Mouse (Mus musculus) spleen, adult 18-20 months (tissue): Measurements from ENCODE around the gene Vinac1.

Experiments used
- DNase-seq, 2 experiments: peaks; one replicate each; pipeline ENCODE4 v3.0.0; 2022; ENCODE audit warnings: mixed read lengths in 2 of 2

Vinac1 gene

GRCm38 (mm10) chr2:129047811-129048210, at the start of gene Vinac1:
Gene Vinac1, minus strand, starts transcription at chr2:129048172.
- no peak for DNase-seq

- peak; percentile 38 to 54 for DNase-seq
Observed at GRCm38 (mm10) chr2:129093926-129094724, 46.2 kb upstream of the Vinac1 start.

DNA sequence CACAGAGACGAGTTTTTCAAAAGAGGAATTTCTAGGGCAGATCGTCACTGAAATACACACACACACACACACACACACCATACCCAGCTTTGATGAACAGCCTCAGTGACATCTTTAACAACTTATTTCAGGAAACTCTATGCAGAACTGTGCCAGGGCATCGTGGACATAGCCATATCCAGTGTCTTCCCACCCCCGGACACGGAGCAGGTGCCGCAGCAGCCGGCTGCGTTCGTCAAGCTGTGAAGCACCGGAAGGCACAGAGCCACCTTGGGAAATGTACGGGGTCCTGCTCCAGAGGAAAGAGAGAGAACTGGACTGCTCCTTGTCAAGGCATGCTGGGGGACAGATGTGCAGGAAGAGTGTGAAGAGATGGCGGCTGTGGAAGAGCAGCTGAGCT, 44.8 kb upstream of the Vinac1 start:
- no peak for DNase-seq

GRCm38 (mm10) chr2:129090370-129090769, 42.4 kb upstream of the Vinac1 start:
- no peak for DNase-seq

DNA sequence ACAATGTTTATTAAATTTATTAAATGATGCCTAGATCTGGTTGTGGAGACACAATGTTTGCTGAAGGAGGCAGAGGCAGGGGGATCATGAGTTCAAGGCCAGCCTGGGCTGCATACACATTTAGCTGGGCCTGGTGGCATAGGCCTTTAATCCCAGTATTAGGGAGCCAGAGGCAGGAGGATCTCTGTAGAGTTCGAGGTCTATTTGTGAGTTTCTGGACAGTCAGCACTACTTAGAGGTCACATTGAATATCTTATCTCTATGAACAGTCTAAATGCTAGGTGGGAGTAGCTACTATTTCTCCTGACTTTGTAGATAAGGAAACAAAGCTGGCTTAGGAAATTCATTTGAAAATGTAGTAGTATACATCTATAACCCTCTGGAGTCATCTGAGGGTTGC, 39.5 kb upstream of the Vinac1 start:
- no peak for DNase-seq

DNA sequence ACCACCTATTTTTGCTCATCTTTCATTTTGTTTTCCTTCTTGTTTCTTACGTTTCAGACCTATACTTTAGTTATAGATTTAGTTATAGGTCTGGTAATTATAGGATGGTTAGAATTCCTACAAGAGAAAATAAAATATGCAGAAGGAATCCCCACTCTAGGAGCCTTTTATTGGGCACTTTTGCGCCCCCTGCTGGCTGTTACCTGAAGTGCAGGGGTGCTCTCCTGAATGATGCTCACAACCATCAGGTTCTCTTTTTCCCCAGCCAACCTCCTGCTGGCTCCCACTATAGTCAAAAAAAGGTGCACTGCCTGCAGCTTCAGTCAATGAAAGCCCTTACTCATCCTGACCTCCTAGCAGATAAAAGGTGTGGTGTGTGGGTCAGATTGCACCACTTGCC, 37.0 kb upstream of the Vinac1 start:
- DNase-seq: peak in 1 of 2 experiments; percentile 33

GRCm38 (mm10) chr2:129083514-129083913, 35.5 kb upstream of the Vinac1 start:
- DNase-seq: no peak

- DNase-seq: no peak
Observed at GRCm38 (mm10) chr2:129081097-129081496, 33.1 kb upstream of the Vinac1 start.

DNA sequence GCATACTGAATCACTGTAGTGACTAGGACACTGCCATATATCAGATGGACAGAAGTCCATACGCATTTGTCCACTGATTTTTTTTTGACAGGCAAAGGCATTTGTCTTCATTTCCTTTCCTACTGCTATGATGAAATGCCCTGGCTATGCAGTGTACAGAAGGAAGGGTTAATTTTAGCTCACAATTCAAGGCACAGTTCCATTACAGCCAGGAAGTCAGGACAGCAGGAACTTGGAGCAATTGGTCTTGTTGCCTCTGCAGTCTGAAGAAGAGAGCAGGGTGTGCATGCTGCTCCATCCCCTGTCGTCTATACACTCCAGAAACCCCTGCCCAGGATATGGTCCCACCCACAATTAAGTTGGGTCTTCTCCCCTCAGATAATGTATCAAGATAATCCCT, 31.2 kb upstream of the Vinac1 start:
- DNase-seq: no peak

- peak; percentile 20 to 45 for DNase-seq
Observed at GRCm38 (mm10) chr2:129078313-129078712, 30.3 kb upstream of the Vinac1 start.

DNA sequence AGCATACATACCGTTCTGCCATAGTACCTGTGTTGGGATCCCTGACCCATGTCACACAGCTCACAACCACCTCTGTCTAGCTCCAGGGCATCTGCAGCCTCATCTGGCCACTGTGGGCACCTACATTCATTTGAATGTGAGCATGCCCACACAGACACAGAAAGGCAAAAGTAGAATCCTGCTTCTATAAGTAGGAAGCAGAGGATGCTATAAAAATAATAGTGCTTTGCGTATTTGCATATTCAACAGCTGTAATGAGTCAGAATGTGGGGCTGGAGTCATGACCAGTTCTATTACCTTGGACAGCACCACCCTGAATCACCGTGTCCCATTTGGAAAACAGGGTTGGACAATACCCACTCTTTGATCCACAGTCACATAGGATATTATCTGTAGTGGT, 22.3 kb upstream of the Vinac1 start:
- DNase-seq: no peak

DNA sequence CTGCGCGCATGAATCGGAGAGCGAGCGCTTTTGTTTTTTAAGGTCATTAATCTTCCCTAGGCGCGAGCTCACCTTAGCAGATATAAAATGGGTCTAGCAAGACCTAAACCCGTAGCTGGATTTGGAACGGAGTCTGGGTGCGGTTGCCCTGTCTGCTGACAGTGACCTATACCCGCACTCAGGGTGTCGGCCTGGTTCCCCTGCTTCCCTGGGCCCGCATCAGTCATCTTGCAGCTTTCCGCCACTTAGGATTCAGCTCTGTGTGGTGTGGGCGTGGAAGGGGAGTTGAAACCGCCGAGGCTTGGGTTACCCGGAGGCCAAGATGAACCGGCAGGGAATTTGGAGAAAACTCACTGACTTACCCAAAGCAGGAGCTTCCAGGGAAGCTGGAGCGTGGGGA, 18.4 kb upstream of the Vinac1 start:
- DNase-seq: peak in 1 of 2 experiments; percentile 24

GRCm38 (mm10) chr2:129065437-129066282, 17.7 kb upstream of the Vinac1 start, which contains the start of gene Ttl:
Gene Ttl, plus strand, starts transcription at chr2:129065942.
- peak; percentile 66 to 77 for DNase-seq

- DNase-seq: no peak
Observed at GRCm38 (mm10) chr2:129061456-129062059, 13.6 kb upstream of the Vinac1 start.

DNA sequence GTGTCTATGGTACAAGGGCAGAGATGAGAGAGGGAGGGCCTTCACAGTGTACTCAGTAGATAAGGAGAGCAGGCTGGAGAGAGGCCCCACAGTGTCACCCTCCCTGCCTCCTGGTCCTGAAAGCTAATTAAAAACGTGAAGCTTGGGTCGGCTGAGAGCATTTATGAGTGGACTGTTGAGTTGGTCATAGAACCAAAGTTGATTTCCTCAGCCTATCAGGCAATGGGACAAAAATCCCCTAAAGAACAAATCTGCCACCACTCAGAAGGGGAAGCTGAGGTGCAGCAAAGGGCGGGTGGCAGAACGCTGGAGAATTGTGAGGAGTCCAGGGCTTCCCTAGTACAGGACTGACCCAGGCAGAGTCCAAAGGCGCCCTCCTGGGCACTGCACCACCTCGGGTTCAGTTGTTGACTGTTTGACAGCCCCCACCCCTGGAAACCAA, 10.0 kb upstream of the Vinac1 start:
- DNase-seq: no peak

- DNase-seq: no peak
Observed at GRCm38 (mm10) chr2:129057256-129057655, 9.3 kb upstream of the Vinac1 start.

DNA sequence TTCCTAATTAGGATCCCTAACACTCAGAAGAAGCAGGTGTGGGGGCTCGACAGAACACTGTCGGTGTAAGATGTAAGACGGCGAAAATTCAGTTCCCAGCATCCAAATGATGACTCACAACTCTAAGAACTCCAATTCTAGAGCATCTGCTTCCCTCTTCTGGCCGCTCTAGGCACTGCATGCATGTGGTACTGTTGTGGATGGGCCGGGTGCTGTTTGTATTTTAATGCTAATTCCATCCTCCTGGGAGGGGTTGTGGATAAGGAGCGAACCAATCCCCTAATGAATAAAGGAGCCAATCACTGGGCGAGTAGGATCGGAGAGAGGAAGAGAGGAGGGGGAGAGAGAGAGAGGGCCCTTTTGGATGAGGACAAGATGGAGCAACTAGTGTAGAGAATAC, 8.6 kb upstream of the Vinac1 start:
- peak in 1 of 2 experiments; percentile 47 for DNase-seq

DNA sequence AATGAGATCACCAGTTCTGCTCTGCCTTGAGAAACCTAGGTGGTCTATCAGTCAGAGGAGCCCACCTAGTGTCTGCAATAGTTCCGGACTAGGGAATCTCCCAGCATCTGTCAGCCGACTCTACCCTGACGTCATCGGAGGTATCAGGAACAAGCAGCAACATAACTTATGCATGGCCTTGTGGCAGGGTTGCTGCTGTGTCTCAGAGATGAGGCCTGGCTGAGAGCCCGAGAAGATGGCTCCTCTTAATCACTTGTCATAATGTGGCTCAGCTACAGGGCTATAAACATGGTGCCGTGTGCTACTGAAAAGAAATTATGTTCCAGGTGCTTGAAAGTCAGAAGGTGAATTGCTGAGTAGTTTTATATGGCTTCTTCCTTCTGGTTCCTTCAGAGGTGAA, 7.8 kb upstream of the Vinac1 start:
- DNase-seq: no peak

GRCm38 (mm10) chr2:129052451-129052983, 4.5 kb upstream of the Vinac1 start:
- no peak for DNase-seq

DNA sequence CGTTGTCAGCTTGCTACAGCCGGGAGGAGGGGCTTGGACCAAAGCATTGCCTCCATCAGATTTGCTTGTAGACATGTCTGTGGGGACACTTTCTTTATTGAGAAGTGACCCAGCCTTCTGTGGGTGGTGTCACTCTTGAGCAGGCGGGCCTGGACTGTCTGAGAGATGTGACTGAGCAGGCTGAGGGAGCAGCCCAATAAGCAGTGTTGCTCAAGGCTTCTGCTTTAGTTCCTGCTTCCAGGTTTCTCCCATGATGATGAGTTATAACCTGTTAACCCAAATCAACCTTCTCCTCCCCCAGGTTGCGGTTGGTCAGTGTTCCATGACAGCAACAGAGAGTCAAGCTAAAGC, 1.2 kb downstream of the Vinac1 start:
- no peak for DNase-seq

DNA sequence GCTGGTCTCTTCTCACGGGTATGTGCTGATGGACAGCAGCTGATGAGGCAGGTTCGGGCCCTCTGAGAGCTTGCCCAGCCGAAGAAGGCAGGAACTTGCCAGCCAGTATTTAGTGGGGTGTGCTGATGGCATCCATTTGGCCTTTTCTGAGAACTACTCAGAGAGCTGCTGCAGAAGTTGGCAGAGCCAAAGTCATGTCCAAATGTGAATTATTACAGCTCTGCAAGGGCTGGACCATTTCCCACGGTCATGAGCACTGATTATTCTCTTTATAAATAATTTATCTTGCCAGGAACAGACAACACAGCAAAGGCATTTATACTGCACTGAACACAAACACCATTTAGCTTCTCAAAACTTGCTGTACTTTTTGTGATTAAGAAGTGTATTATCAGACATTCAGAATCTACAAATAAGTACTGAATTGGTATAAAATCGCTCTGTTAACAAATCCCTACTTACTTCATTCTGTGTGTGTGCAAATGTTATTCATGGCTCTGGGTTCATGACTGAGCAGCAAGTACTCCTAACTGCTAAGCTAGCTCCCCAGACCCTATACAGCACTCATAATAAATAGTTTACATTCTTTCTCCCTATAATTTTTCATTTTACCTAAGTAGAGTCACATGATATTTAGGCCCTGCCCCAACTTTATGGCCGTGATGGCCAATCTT, 1.7 kb downstream of the Vinac1 start:
- DNase-seq: no peak

DNA sequence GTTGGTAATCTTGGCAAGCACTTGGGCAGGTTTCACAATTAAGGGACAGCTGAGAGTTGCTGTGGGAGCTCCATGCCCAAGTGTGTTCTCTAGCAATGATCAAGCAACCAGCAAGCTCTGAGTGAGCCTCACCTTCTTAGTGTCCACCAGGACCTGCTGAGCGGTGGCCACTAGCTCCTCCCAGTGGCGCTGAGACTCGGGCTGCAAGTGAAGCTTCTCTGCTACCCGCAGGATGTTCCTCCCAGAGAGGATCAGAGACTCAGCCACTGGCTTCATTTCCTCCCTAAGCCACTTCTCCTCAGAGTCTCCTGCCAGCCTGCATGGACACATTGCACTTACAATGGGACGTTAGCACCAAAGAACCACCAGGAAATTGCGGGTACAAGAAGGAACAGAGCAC, 7.4 kb downstream of the Vinac1 start:
- DNase-seq: no peak
